Mouse (Mus musculus) kidney, postnatal 4 days (tissue): ENCODE data around the gene Taf1a.
A peak's percentile ranks its signal among the peaks of the same experiment; 100 is the strongest.
"Not testable (repeated sequence)": the region's sequence is repeated elsewhere in the genome, so short reads cannot be mapped to it uniquely, and the experiment has no call there.

Source experiments
- DNase-seq, 2 experiments: peaks; one replicate each; pipeline ENCODE4 v3.0.0; 2021; ENCODE audit warnings: mixed read lengths in 2 of 2

Gene Taf1a

GRCm38 (mm10) chr1:183388426-183389406 is at the start of gene Taf1a:
Gene Taf1a, plus strand, starts transcription at chr1:183388981.
- DNase-seq = peak; percentile 92 to 95

GRCm38 (mm10) chr1:183342902-183343301 is 45.9 kb upstream of the Taf1a start:
- not testable (repeated sequence) for DNase-seq

GRCm38 (mm10) chr1:183344886-183345816 is 43.6 kb upstream of the Taf1a start:
- DNase-seq = peak; percentile 92 to 93

GRCm38 (mm10) chr1:183345817-183346195 is 43.0 kb upstream of the Taf1a start:
- no peak for DNase-seq

GRCm38 (mm10) chr1:183349840-183350239 is 38.9 kb upstream of the Taf1a start:
- peak; percentile 32 to 59 for DNase-seq

- DNase-seq = no peak
Measured at GRCm38 (mm10) chr1:183358901-183359300, 29.9 kb upstream of the Taf1a start.

- no peak for DNase-seq
Measured at GRCm38 (mm10) chr1:183362301-183362700, 26.5 kb upstream of the Taf1a start.

GRCm38 (mm10) chr1:183362729-183363576 is 25.8 kb upstream of the Taf1a start:
- no peak for DNase-seq

- no peak for DNase-seq
Measured at GRCm38 (mm10) chr1:183363577-183363867, 25.3 kb upstream of the Taf1a start.

GRCm38 (mm10) chr1:183366361-183366760 is 22.4 kb upstream of the Taf1a start:
- no peak for DNase-seq

GRCm38 (mm10) chr1:183368601-183369400 is 20.0 kb upstream of the Taf1a start:
- DNase-seq = peak in 1 of 2 experiments; percentile 52

- peak; percentile 95 to 96 for DNase-seq
Measured at GRCm38 (mm10) chr1:183369427-183370014, 19.3 kb upstream of the Taf1a start, which contains the start of gene Mia3. Gene Mia3, minus strand, starts transcription at chr1:183369553.

GRCm38 (mm10) chr1:183374728-183375127 is 14.1 kb upstream of the Taf1a start:
- DNase-seq = no peak

- no peak for DNase-seq
Measured at GRCm38 (mm10) chr1:183377045-183377444, 11.7 kb upstream of the Taf1a start.

- DNase-seq = no peak
Measured at GRCm38 (mm10) chr1:183378321-183378941, 10.3 kb upstream of the Taf1a start.

GRCm38 (mm10) chr1:183379376-183379775 is 9.4 kb upstream of the Taf1a start:
- DNase-seq = not testable (repeated sequence)

GRCm38 (mm10) chr1:183381816-183382215 is 7.0 kb upstream of the Taf1a start:
- DNase-seq = no peak

GRCm38 (mm10) chr1:183382621-183383020 is 6.2 kb upstream of the Taf1a start:
- no peak for DNase-seq

GRCm38 (mm10) chr1:183387421-183387820 is 1.4 kb upstream of the Taf1a start:
- DNase-seq = not testable (repeated sequence)

- no peak for DNase-seq
Measured at GRCm38 (mm10) chr1:183403396-183403795, 14.6 kb downstream of the Taf1a start.
